Mouse (Mus musculus) neural tube, embryonic 12.5 days (tissue): ENCODE measurements around the gene Ubtd1. TPM values are rescaled to one million over a fixed set of nuclear protein-coding genes. Genes with fewer than 3 reads are reported as not detected.
"Not testable (repeated sequence)": the region's sequence is repeated elsewhere in the genome, so short reads cannot be mapped to it uniquely, and the experiment has no call there.

Experiments used
- ATAC-seq: fragments of 200-750 bp; cut with Nextera tagmentation; 2 replicates; pipeline ENCODE4 v1.8.0; 2017; ENCODE audit warnings: low read depth, mild to moderate bottlenecking, moderate TSS enrichment, moderate library complexity; ENCODE audit not compliant: low FRiP score
- H3K27ac ChIP-seq: fragments of 300-500 bp; sonication (generic); 2 replicates; pipeline ENCODE4 v1.5.1; 2016
- H3K27me3 ChIP-seq: fragments of 300-500 bp; sonication (generic); replicated peaks from 2 replicates; pipeline ENCODE4 v1.6.1; 2016; ENCODE audit warnings: mild to moderate bottlenecking
- H3K36me3 ChIP-seq: fragments of 300-500 bp; sonication (generic); 2 replicates; pipeline ENCODE4 v1.6.1; 2016; ENCODE audit warnings: mild to moderate bottlenecking
- H3K4me1 ChIP-seq: fragments of 300-500 bp; sonication (generic); 2 replicates; pipeline ENCODE4 v1.6.1; 2016
- H3K4me2 ChIP-seq: fragments of 300-500 bp; sonication (generic); replicated peaks from 2 replicates; pipeline ENCODE4 v1.6.1; 2016; ENCODE audit warnings: mild to moderate bottlenecking
- H3K4me3 ChIP-seq: fragments of 300-500 bp; sonication (generic); 2 replicates; pipeline ENCODE4 v1.5.1; 2016
- H3K9ac ChIP-seq: fragments of 300-500 bp; sonication (generic); 2 replicates; pipeline ENCODE4 v1.6.1; 2016; ENCODE audit warnings: mild to moderate bottlenecking
- H3K9me3 ChIP-seq: fragments of 300-500 bp; sonication (generic); 2 replicates; pipeline ENCODE4 v1.6.1; 2016; ENCODE audit warnings: mild to moderate bottlenecking
- WGBS: fragments of 180-500 bp; shearing (Covaris S2); methylation state at CpG from one replicate; pipeline ENCODE4 v1.1.7; 2016; 5-methylcytosine and 5-hydroxymethylcytosine counted together
- polyA plus RNA-seq: library from polyadenylated mRNA; unstranded; fragments of >200 nt; fragmentation: Nextera tagmentation; extraction: Ambion mirVana; gene quantifications from 2 replicates; pipeline ENCODE4 v1.2.1, GENCODE M21; 2016

Gene Ubtd1
- polyA plus RNA-seq, 1 experiment from 2014 or later = 16.9 TPM

DNA sequence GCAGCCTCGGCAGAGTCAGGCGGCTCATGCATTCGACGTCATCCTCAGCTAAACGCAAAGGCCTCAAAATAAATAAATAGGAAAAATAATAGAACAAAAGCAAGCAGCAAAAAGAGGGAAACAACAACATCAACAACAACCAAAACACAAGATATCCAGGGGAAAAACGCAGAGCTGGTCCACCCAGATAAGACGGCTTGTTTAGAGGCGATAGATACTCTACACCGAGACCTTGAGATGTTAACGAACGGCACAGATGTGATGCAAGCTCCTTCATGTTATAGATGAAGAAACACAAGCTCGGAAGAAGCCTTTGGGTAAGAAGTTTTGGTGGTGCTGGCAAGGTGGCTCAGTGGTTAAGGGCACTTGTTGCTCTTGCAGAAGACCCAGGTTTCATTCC is 97.4 kb downstream of the Ubtd1 start:
- ATAC-seq = no peak
- H3K9me3 ChIP-seq = no peaks in the 10 kb centered on the region
- H3K9ac ChIP-seq = no peak overlapping the region
- no peak overlapping the region for H3K4me3 ChIP-seq
- no peaks in the 10 kb centered on the region for H3K27me3 ChIP-seq
- H3K36me3 ChIP-seq = peaks cover 29% of the 10 kb centered on the region
- 99% methylated on average over 12 of the region's 12 CpGs for WGBS
- H3K4me2 ChIP-seq = no peak overlapping the region
- no peaks in the 10 kb centered on the region for H3K4me1 ChIP-seq
- H3K27ac ChIP-seq = no peak overlapping the region

GRCm38 (mm10) chr19:42079950-42080349 is 98.4 kb downstream of the Ubtd1 start:
- WGBS = 80% methylated on average over 5 of the region's 5 CpGs
- H3K27me3 ChIP-seq = no peaks in the 10 kb centered on the region
- H3K9ac ChIP-seq = no peak overlapping the region
- no peak overlapping the region for H3K4me3 ChIP-seq
- H3K4me1 ChIP-seq = no peaks in the 10 kb centered on the region
- no peak overlapping the region for H3K27ac ChIP-seq
- no peak overlapping the region for H3K4me2 ChIP-seq
- no peak for ATAC-seq
- no peaks in the 10 kb centered on the region for H3K9me3 ChIP-seq
- H3K36me3 ChIP-seq = peaks cover 21% of the 10 kb centered on the region

DNA sequence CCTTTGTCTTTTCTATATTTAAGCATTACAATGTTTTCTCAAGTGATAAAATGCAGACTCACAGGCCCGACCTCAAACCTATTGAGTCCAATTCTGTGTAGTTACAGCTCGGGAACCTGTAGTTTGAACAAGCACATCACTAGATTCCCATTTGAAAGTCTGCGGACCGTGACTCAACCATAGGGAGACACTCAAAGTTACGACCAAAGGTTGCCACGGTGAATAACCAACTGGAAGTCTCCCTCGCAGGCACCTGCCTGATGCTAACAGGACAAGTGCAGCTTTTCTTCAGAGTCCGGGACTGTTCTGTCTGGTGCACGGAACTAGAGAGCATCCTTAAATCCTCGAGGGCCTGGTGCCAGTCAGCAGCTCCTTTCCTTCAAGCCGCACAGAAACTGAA is 98.9 kb downstream of the Ubtd1 start:
- Histone ChIP-seq H3K27ac (no peak overlapping the region), H3K4me3 (no peak overlapping the region), H3K4me1 (peaks cover 2% of the 10 kb centered on the region), H3K9ac (no peak overlapping the region), H3K27me3 (no peaks in the 10 kb centered on the region), H3K36me3 (peaks cover 16% of the 10 kb centered on the region), H3K9me3 (no peaks in the 10 kb centered on the region), H3K4me2 (no peak overlapping the region)
- ATAC-seq = no peak
- 76% methylated on average over 11 of the region's 11 CpGs for WGBS

- H3K27ac ChIP-seq, H3K4me1 ChIP-seq, H3K9me3 ChIP-seq, H3K4me2 ChIP-seq, H3K36me3 ChIP-seq, H3K9ac ChIP-seq, ATAC-seq, H3K4me3 ChIP-seq, H3K27me3 ChIP-seq: not testable (repeated sequence)
- 96% methylated on average over 5 of the region's 5 CpGs for WGBS
These were observed 100.0 kb downstream of the Ubtd1 start for GRCm38 (mm10) chr19:42081613-42082012.

Other genes starting within 250 kb of the Ubtd1 start
- gene Slit1, start 238.1 kb upstream of the Ubtd1 start, polyA plus RNA-seq = 24.0 and 26.2 TPM in 2 replicates
- gene Arhgap19, start 179.7 kb upstream of the Ubtd1 start, polyA plus RNA-seq = 21.2 and 22.0 TPM in 2 replicates
- 15.2 and 19.1 TPM in 2 replicates for gene Frat1, start 151.8 kb upstream of the Ubtd1 start, polyA plus RNA-seq
- gene Frat2, start 133.6 kb upstream of the Ubtd1 start, polyA plus RNA-seq = 19.3 and 19.7 TPM in 2 replicates
- gene Rrp12, start 85.6 kb upstream of the Ubtd1 start, polyA plus RNA-seq = 19.6 and 20.4 TPM in 2 replicates
- gene Pgam1, start 69.8 kb upstream of the Ubtd1 start, polyA plus RNA-seq = 577 and 583 TPM in 2 replicates
- gene Exosc1, start 48.3 kb upstream of the Ubtd1 start, polyA plus RNA-seq = 67.0 and 68.3 TPM in 2 replicates
- 79.2 and 82.1 TPM in 2 replicates for gene Zdhhc16, start 48.3 kb upstream of the Ubtd1 start, polyA plus RNA-seq
- gene Mms19, start 606 bp upstream of the Ubtd1 start, polyA plus RNA-seq = 34.7 and 38.4 TPM in 2 replicates
- 0.18 TPM in 1 of 2 replicates, not detected in the other for gene Ankrd2, start 54.2 kb downstream of the Ubtd1 start, polyA plus RNA-seq
- gene Hoga1, start 63.8 kb downstream of the Ubtd1 start, polyA plus RNA-seq = 0.98 and 1.0 TPM in 2 replicates
- gene 4933411K16Rik, start 70.5 kb downstream of the Ubtd1 start, polyA plus RNA-seq = not detected in 2 replicates
- 93.6 and 98.9 TPM in 2 replicates for gene Morn4, start 104.6 kb downstream of the Ubtd1 start, polyA plus RNA-seq
- 38.3 and 40.1 TPM in 2 replicates for gene Pi4k2a, start 108.7 kb downstream of the Ubtd1 start, polyA plus RNA-seq
- gene Avpi1, start 147.3 kb downstream of the Ubtd1 start, polyA plus RNA-seq = 9.0 and 9.3 TPM in 2 replicates
- gene Marveld1, start 165.6 kb downstream of the Ubtd1 start, polyA plus RNA-seq = 8.9 and 12.1 TPM in 2 replicates
- 55.2 and 59.1 TPM in 2 replicates for gene Zfyve27, start 182.2 kb downstream of the Ubtd1 start, polyA plus RNA-seq
- 8.1 and 12.8 TPM in 2 replicates for gene Sfrp5, start 220.5 kb downstream of the Ubtd1 start, polyA plus RNA-seq